Mouse (Mus musculus) heart, embryonic 10.5 days (tissue): ENCODE data around the gene Itgb1bp1. TPM values are rescaled to one million over a fixed set of nuclear protein-coding genes. Genes with fewer than 3 reads are reported as not detected.
A peak's percentile ranks its signal among the peaks of the same experiment; 100 is the strongest.

ENCODE experiments used
- DNase-seq: peaks from one replicate; pipeline ENCODE4 v3.0.0-alpha.2; 2017; ENCODE audit warnings: low spot score
- H3K27ac ChIP-seq: fragments of 300-500 bp; sonication (generic); 2 replicates; pipeline ENCODE4 v1.5.1; 2016; ENCODE audit warnings: mild to moderate bottlenecking
- H3K27me3 ChIP-seq: fragments of 300-500 bp; sonication (generic); 2 replicates; pipeline ENCODE4 v1.6.1; 2016; ENCODE audit warnings: mild to moderate bottlenecking; ENCODE audit not compliant: poor library complexity, insufficient read depth, severe bottlenecking
- H3K36me3 ChIP-seq: fragments of 300-500 bp; sonication (generic); 2 replicates; pipeline ENCODE4 v1.6.1; 2016; ENCODE audit warnings: mild to moderate bottlenecking, moderate library complexity
- H3K4me1 ChIP-seq: fragments of 300-500 bp; sonication (generic); 2 replicates; pipeline ENCODE4 v1.6.1; 2016; ENCODE audit warnings: mild to moderate bottlenecking
- H3K4me3 ChIP-seq: fragments of 300-500 bp; sonication (generic); 2 replicates; pipeline ENCODE4 v1.5.1; 2016; ENCODE audit warnings: mild to moderate bottlenecking, moderate library complexity
- H3K9me3 ChIP-seq: fragments of 300-500 bp; sonication (generic); 2 replicates; pipeline ENCODE4 v1.6.1; 2016; ENCODE audit warnings: mild to moderate bottlenecking, moderate library complexity
- WGBS: fragments of 180-500 bp; shearing (Covaris S2); methylation state at CpG from one replicate; pipeline ENCODE4 v1.1.7; 2016; 5-methylcytosine and 5-hydroxymethylcytosine counted together
- polyA plus RNA-seq: library from polyadenylated mRNA; unstranded; fragments of >200 nt; fragmentation: Nextera tagmentation; extraction: Ambion mirVana; gene quantifications from 2 replicates; pipeline ENCODE4 v1.2.1, GENCODE M21; 2016

The Itgb1bp1 gene
- polyA plus RNA-seq, 1 experiment from 2014 or later, result 40.8 TPM

DNA sequence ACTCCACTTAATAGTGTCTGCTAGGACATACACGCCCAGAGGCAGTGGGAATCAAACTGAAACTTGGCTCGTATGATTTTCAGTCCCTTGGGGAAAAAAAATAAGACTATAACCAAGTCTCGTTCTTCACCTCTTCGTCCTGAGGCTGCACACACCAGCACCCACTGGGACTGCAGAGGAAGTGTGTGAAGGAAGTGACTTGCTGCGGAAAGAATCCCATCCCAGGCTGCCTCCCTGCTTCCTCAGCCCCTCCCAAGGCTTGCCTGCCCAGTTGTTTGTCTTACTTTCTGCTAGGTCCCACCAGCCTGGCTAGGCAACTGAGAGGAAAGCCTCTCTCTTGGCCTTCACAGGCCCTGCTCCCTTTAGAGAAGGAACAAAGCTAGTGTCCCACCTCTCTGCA is 21.8 kb downstream of the Itgb1bp1 start:
- no peak for DNase-seq
- Histone ChIP-seq H3K36me3 (peaks cover 69% of the 10 kb centered on the region), H3K4me1 (peaks cover 6% of the 10 kb centered on the region; the same call in 1 of the 2 replicates), H3K9me3 (no peaks in the 10 kb centered on the region), H3K4me3 (no peak overlapping the region), H3K27ac (peak overlapping the region; percentile 59), H3K27me3 (no peaks in the 10 kb centered on the region)
- 69% methylated on average over 5 of the region's 5 CpGs for WGBS

- no peak overlapping the region for H3K4me3 ChIP-seq
- no peaks in the 10 kb centered on the region for H3K27me3 ChIP-seq
- H3K36me3 ChIP-seq, result peaks cover 69% of the 10 kb centered on the region
- no peak overlapping the region for H3K27ac ChIP-seq
- 93% methylated on average over 5 of the region's 5 CpGs for WGBS
- peaks cover 6% of the 10 kb centered on the region; the same call in 1 of the 2 replicates for H3K4me1 ChIP-seq
- H3K9me3 ChIP-seq, result no peaks in the 10 kb centered on the region
- no peak for DNase-seq
These were observed 22.8 kb downstream of the Itgb1bp1 start for GRCm38 (mm10) chr12:21263256-21263655.

DNA sequence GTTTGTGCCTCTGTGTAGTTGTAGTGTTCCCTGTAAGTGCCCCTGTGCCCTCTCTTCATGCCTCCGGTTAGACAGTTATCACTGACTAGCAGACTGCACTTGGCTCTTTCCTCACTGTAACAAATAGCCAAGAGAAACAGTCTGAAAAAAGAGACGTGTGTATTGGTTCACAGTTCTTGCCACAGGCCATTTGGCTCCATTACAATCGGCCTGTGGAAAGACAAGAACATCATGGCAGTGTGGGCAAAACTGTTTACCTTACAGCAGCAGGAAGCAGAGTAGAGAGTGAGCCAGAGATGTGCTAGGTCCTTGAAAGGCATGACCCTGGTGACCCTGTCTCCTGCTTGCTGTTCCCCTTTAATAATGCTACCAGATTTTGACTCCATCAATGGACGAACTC is 24.6 kb downstream of the Itgb1bp1 start:
- Histone ChIP-seq H3K36me3 (peaks cover 75% of the 10 kb centered on the region), H3K4me1 (peaks cover 6% of the 10 kb centered on the region; the same call in 1 of the 2 replicates), H3K27me3 (no peaks in the 10 kb centered on the region), H3K27ac (no peak overlapping the region), H3K4me3 (no peak overlapping the region), H3K9me3 (no peaks in the 10 kb centered on the region)
- DNase-seq, result no peak
- WGBS, result 81% methylated on average over 4 of the region's 4 CpGs

GRCm38 (mm10) chr12:21260494-21261256 is 25.4 kb downstream of the Itgb1bp1 start:
- no peak for DNase-seq
- no peaks in the 10 kb centered on the region for H3K27me3 ChIP-seq
- 87% methylated on average over 6 of the region's 6 CpGs for WGBS
- peaks cover 75% of the 10 kb centered on the region for H3K36me3 ChIP-seq
- H3K9me3 ChIP-seq, result no peaks in the 10 kb centered on the region
- no peak overlapping the region for H3K27ac ChIP-seq
- no peak overlapping the region for H3K4me3 ChIP-seq
- peaks cover 6% of the 10 kb centered on the region; the same call in 1 of the 2 replicates for H3K4me1 ChIP-seq

DNA sequence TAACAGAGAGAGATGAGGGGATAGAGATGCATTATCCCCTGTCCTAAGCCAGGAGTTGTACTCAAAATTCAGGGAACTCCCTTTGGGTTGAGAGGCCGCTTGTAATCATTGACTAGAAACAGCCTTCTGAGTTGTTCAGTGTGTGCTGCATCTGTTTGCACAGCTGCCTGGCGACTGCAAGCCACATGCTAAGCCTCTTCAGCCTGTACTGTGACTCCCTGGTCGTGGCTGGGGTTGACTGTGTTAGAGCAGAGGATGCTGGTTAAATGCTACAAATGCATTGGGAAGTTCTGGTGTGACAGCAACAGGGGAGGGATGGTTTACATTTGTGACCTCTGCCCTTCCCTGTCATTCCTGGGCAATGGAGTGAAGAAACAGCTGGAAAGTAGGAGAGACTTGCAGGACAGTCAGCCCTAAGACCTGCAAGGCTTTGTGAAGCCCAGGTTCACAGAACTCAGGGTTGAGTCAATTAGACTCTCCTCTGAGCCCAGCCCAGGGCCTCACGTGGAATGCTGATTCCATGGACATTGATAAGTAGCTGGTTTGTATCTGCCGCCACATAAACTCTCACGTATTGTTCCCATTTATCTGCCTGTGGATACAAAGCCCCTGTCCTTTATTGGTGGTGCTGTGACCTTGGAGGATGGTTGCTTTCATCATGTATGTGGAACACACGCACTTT is 38.2 kb downstream of the Itgb1bp1 start:
- 72% methylated on average over 7 of the region's 7 CpGs for WGBS
- Histone ChIP-seq H3K36me3 (peaks cover 76% of the 10 kb centered on the region), H3K4me1 (peaks cover 7% of the 10 kb centered on the region; the same call in 1 of the 2 replicates)

GRCm38 (mm10) chr12:21244375-21244960 is 41.6 kb downstream of the Itgb1bp1 start:
- H3K4me1 ChIP-seq, result peaks cover 7% of the 10 kb centered on the region; the same call in 1 of the 2 replicates
- no peaks in the 10 kb centered on the region for H3K27me3 ChIP-seq
- H3K4me3 ChIP-seq, result no peak overlapping the region
- H3K27ac ChIP-seq, result no peak overlapping the region
- no peak for DNase-seq
- no peaks in the 10 kb centered on the region for H3K9me3 ChIP-seq
- H3K36me3 ChIP-seq, result peaks cover 63% of the 10 kb centered on the region
- WGBS, result 91% methylated on average over 11 of the region's 11 CpGs

More for the DNA sequence above, 38.2 kb downstream of the Itgb1bp1 start:
- DNase-seq, result no peak
- no peak overlapping the region for H3K4me3 ChIP-seq
- H3K27ac ChIP-seq, result no peak overlapping the region; the same call in 1 of the 2 replicates
- H3K27me3 ChIP-seq, result no peaks in the 10 kb centered on the region
- H3K9me3 ChIP-seq, result no peaks in the 10 kb centered on the region

- peaks cover 65% of the 10 kb centered on the region for H3K36me3 ChIP-seq
- no peak overlapping the region for H3K4me3 ChIP-seq
- no peaks in the 10 kb centered on the region for H3K4me1 ChIP-seq
These were observed 44.1 kb downstream of the Itgb1bp1 start for GRCm38 (mm10) chr12:21241965-21242364.

DNA sequence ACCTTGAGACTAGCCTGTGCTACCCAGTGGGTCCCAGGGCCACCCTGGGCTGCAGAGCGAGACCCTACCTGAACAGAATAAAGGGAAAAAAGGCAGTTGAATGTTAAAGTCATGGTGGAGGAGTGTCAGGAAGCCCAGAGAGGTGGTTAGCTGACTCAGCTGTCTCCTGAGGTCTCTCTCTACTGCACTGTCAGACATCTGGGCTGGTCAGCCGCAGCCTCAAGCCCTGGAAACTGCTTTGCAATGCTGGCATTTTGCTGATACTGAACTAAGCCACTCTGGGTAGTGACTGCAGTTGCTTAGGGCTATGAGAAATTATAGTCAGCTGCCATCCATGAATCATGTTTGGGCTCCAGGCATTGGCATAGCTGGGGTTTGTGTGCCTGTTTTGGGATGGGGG is 51.5 kb downstream of the Itgb1bp1 start:
- no peak overlapping the region for H3K27ac ChIP-seq
- peaks cover 73% of the 10 kb centered on the region for H3K36me3 ChIP-seq
- H3K4me1 ChIP-seq, result peaks cover 4% of the 10 kb centered on the region; the same call in 1 of the 2 replicates
- DNase-seq, result no peak
- no peak overlapping the region for H3K4me3 ChIP-seq
- 85% methylated on average over 2 of the region's 2 CpGs for WGBS
- H3K27me3 ChIP-seq, result no peaks in the 10 kb centered on the region
- no peaks in the 10 kb centered on the region for H3K9me3 ChIP-seq

More at GRCm38 (mm10) chr12:21241965-21242364, 44.1 kb downstream of the Itgb1bp1 start:
- H3K27me3 ChIP-seq, result no peaks in the 10 kb centered on the region
- no peak overlapping the region for H3K27ac ChIP-seq
- 82% methylated on average over 3 of the region's 3 CpGs for WGBS
- no peak for DNase-seq
- H3K9me3 ChIP-seq, result no peaks in the 10 kb centered on the region

DNA sequence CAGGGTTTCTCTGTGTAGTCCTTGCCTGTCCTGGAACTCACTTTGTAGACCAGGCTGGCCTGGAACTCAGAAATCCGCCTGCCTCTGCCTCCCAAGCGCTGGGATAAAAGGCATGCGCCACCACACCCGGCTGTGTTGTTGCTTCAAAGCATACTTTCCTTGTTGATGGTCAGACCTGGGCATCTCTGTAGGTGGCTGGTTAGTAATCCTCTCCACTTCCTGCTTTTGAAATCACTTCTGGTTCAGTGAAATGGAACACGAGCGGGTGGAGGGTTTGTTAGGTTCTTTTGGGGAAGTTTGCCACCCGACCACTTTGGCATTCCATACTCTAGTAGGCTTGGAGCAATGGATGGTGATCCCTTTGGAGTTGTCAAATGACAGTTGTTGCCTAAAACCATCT is 52.4 kb downstream of the Itgb1bp1 start:
- no peaks in the 10 kb centered on the region for H3K9me3 ChIP-seq
- 87% methylated on average over 7 of the region's 7 CpGs for WGBS
- no peak overlapping the region for H3K4me3 ChIP-seq

DNA sequence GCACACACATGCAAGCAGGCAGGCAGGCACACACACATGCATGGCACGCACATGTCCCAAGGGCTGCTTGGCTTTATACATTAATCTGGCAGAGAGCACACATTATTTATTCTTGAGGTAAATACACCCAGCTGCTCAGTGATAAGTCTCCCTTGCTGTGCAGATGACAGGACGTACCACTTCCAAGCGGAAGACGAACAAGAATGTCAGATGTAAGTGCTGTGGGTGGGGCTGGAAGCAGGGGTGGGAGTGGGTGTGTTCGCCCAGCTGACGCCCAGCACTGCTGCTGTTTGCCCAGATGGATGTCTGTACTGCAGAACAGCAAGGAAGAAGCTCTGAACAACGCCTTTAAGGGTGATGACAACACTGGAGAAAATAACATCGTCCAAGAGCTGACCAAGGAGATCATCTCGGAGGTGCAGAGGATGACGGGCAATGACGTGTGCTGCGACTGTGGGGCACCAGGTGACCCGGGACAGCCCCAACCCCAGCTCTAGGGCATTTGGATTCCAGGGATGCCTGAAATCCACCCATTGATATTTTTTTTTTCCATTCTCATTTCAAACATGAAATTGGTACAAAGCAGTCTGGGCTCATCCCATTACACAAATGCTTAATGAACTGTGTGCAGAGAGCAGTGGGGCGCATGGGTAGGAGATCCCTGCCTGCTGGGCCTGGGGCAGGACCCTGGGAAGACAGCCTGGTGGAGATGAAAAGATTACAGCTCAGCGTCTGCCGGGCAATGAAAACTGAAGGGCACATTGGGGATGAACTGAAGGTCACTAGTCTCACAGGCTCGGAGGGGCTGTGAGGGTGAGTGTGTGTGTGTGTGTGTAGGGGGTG is 56.8 kb downstream of the Itgb1bp1 start:
- Histone ChIP-seq H3K27ac (no peak overlapping the region), H3K36me3 (peaks cover 43% of the 10 kb centered on the region), H3K4me3 (no peak overlapping the region), H3K27me3 (no peaks in the 10 kb centered on the region), H3K4me1 (peaks cover 21% of the 10 kb centered on the region), H3K9me3 (no peaks in the 10 kb centered on the region)
- no peak for DNase-seq
- 68% methylated on average over 17 of the region's 17 CpGs for WGBS

More for the DNA sequence above, 52.4 kb downstream of the Itgb1bp1 start:
- no peaks in the 10 kb centered on the region for H3K27me3 ChIP-seq
- H3K36me3 ChIP-seq, result peaks cover 69% of the 10 kb centered on the region
- peaks cover 7% of the 10 kb centered on the region; the same call in 1 of the 2 replicates for H3K4me1 ChIP-seq
- DNase-seq, result no peak
- H3K27ac ChIP-seq, result no peak overlapping the region

DNA sequence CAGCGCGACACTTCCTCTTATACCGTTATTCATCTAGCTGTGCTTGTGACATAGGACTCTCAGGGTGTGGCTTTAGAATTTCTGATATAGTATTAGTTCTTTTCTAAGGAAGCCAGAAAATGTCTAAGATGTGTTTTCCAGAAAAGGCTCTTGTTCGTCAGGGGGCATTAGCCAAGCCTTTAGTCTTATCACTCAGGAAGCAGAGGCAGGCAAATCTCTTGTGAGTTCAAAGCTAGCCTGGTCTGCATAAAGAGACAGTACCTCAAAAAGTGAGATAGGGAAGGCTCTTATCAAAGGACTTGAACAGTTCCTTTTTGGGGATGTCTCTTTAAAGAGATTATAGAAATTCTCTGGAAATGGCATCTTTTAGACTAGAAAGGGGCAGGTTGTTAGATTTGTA is 57.4 kb downstream of the Itgb1bp1 start:
- peaks cover 21% of the 10 kb centered on the region for H3K4me1 ChIP-seq

More for the DNA sequence above, 57.4 kb downstream of the Itgb1bp1 start:
- WGBS, result 89% methylated on average over 4 of the region's 4 CpGs
- DNase-seq, result no peak
- no peak overlapping the region for H3K4me3 ChIP-seq
- no peak overlapping the region for H3K27ac ChIP-seq
- peaks cover 48% of the 10 kb centered on the region for H3K36me3 ChIP-seq
- no peaks in the 10 kb centered on the region for H3K9me3 ChIP-seq
- H3K27me3 ChIP-seq, result no peaks in the 10 kb centered on the region
